Mouse (Mus musculus) heart, adult 8-10 months (tissue): Measurements from ENCODE around the gene Spred2. TPM values are rescaled to one million over a fixed set of nuclear protein-coding genes. Genes with fewer than 3 reads are reported as not detected.
A peak's percentile ranks its signal among the peaks of the same experiment; 100 is the strongest.

Experiments
- DNase-seq: peaks from one replicate; pipeline ENCODE4 v3.0.0; 2022; ENCODE audit warnings: low spot score
- total RNA-seq, 4 experiments: library from RNA; stranded (reverse); gene quantifications; 2 replicates each; pipeline ENCODE4 v1.2.4; 2022

Spred2 gene
- total RNA-seq, 4 experiments from 2014 or later: 17.0 to 20.7 (median 20.0) TPM

DNA sequence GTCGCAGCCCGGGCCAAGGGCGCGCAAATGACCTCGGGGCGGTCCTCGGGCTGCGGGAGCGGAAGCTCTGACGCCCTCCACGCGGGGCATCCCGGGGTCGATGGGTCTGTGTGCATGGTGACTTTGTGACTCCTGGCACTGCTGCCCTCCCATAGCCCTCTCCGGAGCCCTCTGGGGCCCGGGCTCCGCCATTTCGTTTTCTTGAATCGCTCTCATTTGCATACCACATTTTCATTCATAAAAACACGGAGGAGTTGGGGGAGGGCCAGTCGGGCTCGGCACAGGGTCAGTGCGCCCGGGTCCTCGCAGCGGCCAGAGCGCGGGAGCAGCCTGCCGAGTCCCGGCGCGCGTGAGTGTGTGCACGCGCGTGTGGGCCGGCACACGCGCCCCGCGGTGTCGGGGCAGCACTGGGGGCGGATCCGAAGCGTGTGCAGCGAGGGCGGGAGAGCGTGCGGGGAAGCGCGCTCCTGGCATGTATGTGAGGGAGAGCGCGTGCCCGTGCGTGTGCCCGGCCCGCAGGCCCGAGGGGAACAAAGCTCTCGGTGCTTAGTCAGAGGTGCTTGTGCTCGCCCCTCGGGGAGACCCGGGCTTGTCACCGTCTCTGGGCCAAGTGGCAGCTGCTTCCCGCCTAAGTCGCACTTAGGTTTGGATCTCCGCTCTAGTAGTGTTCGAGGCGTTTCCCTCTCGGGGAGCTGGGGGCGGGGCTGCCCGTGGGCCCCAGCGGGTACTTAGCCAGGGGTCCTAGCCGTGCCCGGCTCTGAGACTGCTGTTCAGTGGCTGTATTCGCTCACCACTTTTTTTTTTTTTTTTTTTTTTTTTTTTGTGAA, 1.2 kb downstream of the Spred2 start:
- peak; percentile 71 for DNase-seq

DNA sequence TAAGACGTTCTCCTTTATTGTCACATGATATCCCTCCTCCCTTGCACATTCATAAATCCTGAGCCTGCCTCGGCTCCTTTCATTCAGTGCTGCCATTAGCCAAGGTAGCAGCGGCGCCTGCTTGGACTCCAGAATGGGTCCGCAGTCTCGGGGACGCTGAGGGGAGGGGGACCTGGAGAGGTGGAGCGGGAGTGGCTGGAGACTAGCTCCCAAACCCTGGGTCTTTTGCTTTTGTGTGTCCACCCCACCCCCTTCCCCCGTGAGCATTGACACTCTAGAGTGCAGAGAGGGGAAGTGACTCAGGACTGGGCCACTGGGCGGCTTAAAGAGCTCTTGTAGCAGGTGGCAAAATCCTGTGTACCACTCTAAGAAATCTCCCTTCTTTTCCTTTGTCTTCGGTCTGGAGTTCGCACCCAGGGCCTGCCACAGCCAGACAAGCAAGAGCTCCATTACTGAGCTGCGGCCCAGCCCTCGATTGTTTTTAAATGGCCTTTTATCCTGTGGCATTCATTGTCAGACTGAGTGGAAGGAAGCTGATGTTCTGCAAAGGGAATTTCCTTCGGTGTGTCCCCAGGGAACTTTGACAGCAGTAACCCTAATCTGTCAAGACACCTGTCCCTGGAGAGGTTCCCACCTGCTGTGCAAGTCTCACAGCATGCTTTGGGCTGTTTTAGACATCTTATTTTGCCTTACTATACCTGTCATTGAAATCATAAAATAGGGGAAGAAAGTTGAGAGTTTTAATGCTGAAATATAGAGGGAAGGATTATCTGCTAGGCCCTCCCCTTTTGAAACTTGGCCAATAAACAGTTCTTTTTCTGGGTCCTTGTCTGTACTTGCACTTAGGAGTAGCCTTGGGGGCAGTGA, 2.0 kb downstream of the Spred2 start:
- peak; percentile 76 for DNase-seq

DNA sequence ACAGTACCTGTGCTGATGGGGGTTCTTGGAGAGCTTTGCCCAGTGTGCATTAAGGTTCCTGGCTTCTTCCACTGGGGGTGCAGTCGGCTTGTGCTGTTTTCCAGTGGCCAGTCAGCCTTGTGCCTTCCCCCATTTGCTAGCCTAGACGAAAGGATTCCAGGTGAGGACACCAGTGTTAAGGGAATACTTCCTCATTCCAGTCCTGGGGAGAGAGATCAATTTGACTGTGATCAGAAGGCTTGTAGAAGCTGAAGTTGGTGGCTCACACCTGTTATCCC, 2.6 kb downstream of the Spred2 start:
- no peak for DNase-seq

DNA sequence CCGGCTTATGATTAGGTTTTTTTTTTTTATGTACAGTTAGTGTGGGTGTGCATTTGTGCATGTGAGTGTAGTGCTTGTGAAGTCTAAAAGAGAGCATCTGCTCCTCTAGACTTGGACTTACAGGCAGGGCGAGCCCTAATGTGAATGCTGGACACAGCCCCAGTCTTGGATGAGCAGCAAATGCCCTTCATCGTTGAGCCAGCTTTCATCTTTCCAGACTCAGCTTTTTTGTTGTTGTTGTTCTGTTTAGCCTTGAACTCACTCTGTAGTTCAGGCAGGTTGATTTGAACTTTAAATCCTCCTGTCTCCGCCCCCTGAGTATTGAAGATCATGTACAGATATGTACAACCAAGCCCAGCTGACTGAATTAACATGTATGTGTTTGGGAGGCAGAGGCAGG, 4.5 kb downstream of the Spred2 start:
- DNase-seq: no peak

DNA sequence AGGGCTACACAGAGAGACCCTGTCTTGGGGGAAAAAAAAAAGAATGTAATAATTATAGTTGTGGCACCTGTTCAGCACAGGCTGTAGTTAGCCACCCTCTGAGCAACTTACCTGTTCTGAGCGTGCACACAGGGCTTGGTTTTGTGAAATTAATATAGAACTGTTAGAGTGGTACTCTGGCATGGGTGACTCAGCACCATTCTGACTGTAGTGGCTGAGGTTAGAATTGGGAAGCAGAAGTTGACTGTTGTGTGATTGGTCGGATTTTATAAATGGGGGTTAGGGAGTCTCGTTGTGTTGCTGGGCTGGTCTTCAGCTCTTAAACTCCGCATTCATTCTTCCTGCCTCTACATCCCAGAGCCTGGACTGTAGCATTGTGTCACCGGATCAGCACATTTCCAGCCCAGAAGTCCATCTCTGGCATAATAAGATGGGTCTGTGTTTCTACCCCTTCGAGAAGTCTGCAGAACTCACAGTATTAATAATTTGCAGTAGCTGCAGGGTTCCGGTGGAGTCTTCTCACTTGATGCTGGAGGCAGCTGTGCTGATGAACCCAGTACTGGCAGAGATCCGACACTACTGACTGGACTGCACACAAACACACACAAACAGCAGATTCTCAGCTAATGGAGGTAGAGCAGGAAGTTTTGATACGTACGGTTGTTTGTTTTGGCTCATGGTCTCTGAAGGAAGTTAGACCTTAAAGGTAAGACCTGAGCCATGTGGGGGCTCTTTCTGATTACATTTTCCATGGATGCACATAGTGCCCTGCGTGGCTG, 5.1 kb downstream of the Spred2 start:
- DNase-seq: no peak

DNA sequence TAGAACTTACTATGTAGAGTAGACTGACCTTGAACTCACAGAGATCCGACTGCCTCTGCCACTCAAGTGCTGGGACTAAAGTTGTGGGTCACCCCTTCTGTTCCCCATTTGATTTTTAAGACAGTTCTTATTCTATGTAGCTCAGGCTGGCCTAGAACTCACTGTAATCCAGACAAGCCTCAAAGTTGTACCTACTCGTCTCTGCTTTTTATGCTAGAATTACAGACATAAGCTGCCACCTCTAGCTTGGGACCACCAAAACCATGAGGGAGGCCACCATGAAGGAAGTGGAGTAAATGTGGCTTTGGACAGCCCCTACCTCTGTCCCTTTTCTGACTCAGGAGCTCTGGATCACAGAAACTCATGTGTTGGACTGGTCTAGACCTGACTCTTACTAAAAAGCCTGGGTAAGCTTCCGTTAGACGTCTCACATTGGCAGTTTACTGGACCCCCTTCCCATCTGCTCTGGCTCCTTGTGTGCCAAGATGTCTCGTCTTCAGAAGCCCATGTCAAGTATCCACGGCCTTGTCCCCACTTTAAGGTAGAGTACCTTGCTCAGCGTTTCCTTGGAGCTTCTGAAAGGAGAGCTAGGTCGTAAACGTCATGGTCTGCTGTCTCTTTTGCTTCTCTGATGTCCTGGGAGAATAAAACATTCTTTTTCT, 7.5 kb downstream of the Spred2 start:
- no peak for DNase-seq

DNA sequence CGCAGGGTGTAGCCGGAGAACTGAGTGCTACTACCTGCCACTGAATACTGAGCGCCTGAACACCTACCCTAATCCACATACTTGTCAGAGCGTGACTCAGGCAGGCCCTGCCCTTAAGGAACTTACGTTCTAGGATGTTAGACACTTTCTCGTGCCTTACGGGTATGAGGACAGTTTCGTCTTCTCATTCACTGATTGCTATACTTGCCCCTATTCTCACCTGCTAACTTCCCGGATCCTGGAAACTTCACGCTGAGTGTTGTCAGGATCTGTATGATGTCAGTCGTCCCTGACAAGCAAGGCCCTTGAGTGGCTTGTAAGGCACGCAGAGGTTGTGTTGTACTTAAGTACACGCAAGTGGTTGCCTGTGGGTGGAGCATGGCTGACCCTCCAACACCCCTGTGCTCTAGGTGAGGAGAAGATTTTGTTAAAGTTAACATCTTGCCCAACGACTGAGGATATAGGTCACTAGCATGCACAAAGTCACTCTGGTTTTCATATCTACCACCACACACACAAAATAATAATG, 8.9 kb downstream of the Spred2 start:
- no peak for DNase-seq

DNA sequence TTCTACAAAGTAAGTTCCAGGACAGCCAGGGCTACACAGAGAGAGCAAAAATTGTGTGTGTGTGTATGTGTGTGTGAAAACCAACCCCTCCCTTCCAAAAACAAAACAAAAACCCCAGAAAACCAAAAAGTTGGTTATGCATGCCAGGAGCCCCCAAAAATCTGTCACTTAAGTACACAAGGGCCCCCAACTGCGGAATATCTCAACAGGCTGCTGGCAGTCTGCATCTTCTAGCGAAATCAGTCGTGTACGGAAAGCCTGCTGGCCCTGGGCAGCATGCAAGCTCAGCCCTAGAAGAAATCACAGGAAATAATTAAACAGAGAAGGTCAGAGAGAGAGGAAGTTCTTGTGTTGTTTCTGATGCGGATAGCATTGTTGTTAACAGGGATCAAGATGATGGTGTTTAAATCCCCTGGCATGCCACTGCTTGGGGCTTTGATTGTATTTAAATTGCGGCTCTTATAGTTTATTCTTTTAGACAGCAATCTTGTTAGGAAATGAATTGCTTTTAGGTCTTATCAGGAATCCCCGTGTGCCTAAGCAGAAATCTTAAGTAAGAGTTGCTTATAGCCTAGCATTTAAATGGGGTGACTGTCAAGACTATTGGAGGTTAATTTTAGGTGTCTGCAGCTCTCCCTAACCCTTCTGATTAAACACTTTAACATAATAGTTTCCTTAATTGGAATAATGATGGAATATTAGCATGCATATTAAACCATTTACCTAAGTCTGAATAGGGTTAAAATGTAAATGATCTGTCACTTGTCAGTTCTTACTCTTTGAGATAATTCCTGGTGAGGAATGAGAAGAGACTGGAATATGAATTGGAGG, 11.6 kb downstream of the Spred2 start:
- no peak for DNase-seq

DNA sequence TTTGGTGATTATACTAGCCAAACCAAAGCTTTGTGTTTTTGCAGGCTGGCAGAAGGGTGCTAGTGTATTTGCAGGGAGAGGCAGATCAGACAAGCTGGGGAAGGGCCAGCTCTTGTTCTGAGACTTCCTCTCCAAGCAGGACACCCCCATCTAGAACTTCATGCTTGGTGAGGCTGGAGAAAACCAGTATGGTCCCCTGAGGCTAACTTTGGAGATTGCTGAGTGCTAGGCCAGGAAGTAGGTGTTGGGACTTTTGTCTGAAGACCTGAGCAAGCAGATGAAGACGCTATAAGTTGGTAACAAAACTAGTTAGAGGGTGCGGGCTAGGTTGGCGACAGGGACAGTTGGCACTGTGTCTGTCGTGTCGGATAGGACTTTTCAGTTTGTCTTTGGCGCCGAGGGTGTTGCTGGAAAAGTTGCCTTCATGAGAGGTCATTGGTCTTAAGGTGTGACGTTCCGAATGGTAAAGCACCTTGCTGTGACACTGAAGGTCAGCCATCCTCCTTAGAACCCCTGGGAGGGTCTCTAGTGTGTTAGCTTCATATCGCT, 14.4 kb downstream of the Spred2 start:
- DNase-seq: no peak

DNA sequence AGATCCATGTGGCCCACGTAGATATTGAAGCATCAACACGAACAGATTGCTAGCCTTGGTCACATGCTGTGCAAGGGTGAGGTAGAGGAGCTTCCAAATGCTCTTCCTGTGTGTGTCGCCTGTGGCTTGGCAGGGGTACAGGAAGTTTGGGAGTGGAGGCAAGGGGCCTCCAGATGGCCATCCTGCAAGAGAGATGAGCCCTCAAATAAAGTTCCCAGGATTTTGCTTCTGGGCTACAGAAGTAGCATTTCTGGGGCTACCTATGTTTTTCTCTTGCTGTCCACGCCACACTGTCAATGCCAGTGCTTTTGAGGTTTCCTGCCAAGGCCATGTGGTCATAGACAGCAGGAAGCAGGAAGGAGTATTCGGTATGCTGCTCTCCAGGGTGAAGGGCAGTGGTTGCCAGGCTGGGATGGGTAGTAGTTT, 15.1 kb downstream of the Spred2 start:
- DNase-seq: no peak

DNA sequence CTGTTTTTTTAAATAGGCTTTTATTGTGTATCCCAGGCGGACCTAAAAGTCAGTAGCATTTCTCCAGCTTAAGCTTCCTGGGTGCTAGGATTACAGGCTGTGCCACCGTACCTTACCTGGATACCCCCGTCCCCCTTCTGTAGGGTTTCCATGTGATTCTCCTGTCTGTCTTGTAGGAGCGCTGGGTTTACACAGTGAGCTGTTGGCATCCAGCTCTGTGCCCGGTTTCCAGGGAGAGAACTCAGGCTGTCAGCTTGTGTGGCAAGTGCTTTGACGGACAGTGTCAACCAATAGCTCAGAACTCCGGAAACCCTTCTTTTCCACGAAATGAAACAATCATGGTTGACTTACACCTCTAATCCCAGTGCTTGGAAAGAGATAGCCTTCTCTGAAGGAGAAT, 15.7 kb downstream of the Spred2 start:
- no peak for DNase-seq

DNA sequence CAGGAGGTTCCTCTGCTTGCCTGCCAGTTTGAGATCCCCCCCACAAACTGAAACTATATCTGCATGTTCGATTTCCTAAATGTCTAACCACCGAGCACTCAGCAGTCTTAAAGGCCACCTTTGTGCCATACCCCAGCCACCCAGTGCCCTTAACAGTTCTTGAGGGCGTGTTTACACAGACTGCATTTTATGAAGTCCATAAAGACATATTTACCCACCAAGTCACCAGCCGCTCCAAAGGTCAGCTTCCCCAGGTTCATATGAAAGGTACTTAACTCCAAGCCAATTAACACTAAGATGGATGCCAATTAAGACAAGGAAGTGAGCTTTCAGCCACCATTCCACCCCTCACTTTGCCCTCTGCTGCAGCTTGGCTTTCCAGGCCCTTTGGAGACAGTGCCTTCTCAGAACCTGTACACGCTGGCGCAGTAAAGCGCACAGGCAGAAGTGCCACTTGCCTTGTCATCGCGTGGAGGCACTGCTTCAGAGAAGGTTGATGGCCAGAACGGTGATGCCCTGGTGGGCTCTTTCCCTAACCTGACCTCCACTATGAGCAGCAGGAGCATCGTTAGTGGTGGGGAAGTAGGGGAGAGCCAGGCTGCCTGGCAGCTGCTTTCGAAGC, 17.1 kb downstream of the Spred2 start:
- DNase-seq: no peak

DNA sequence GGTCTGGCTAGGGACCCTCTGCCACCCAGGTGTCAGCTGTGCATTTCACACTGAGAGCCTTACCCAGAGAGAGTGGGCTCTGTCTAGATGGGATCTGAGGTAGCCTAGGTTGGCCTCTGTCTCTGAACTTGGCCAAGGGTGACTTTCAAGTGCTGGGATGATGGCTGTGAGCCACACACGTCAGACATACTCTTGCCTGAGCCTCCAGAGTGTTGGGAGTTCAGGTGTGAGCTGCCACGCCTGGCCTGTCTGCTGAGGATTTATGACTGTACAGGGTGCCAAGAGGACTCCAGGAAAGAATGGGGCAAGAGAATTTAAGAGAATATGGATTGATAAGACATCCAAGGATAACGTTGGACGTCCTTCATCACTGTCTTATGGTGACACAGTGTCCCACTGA, 17.8 kb downstream of the Spred2 start:
- no peak for DNase-seq

DNA sequence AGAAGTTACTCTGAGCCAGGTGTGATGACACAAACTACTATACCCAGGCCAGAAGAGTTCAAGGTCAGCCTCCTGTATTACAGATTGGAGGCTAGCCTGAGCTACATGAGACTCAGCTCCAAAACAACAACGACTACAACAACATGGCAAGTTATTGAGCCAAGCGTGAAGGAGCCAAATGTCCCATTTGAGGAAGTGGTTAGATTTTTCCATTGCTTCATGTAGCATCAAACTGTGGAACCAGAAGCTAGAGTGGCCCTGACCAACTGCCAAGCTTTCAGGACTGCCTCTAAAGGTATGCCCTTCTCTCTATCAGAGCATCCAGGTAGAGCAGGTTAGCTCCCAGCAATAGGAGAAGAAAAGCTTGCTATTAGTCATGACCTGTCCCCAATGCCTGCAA, 19.6 kb downstream of the Spred2 start:
- no peak for DNase-seq

DNA sequence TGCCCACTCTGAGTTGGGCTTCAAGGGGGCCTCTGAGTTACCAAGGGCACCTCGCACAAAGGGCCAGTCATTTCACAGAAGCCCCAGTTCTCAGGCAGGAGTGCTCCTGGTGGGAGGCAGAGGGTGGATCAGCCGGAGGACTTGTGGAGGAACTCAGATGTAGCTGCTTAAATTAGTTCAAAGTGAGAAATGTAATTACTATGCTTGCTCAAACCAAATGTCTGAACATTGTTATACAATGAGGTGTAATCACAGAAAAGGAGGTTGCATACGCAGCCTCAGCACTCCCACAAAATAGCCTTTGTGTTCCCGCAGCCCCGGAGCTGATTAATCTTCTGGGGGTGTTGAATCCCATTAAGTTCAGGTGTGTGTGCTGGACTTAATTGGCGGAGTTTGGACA, 20.5 kb downstream of the Spred2 start:
- DNase-seq: no peak

DNA sequence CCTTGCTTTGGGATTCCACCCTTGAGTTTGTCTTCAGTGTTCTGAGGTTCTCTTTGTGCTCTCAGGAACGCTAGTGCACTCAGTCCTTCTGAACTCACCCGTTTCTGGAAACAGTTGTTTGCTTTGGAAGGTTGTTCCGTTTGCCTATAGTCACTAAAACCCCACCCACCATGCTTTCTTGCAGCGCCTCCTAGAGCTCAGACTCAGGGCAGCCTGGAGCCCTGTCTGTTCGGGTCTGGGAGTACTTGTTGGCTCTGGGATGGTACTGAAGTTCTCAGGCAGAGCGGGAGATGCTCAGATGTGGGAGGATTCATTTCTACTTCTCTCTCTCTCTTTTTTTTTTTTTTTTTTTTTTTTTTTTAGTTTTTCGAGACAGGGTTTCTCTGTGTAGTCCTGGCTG, 22.5 kb downstream of the Spred2 start:
- DNase-seq: no peak

DNA sequence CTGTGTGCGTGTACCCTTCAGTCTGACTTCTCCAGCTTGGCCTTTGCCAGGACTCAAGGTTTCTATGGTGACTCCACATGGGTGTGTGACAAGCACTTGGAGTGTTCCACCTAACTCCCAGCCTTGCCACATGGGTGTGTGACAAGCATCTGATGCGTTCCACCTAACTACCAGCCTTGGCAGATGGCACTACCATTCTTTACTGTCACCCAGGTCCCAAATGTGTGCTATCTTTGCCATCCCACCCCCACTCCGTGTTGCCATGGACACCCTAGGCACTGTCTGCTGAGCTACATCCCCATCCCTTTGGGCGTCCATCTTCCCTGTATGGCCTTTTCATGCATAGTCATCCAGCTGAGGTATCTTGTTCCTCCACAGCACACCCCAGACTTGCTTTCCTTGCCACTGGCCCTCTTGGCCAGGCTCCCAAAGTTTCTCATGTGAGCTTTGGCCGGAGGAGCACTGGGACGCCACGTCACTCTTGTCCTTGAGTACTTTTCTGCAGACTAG, 23.5 kb downstream of the Spred2 start:
- peak; percentile 67 for DNase-seq

DNA sequence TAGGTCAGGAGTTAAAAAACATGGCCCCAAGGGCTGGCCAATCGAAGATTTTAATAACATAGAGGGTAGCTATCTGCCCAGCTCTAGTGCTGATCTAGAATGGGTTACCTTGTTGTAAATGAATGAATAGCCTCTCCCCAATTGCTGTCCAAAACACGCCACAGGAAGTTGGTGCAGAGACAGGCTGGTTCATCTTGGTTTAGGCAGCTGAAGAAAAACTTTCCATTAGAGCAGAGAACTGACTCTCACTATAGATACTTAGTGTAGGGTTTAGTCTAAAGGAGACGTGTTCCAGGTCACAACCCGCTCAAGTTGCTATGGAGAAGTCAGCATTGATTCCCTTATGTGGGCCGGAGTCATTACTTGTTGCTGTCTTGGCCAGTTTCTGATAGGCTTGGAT, 25.6 kb downstream of the Spred2 start:
- no peak for DNase-seq

DNA sequence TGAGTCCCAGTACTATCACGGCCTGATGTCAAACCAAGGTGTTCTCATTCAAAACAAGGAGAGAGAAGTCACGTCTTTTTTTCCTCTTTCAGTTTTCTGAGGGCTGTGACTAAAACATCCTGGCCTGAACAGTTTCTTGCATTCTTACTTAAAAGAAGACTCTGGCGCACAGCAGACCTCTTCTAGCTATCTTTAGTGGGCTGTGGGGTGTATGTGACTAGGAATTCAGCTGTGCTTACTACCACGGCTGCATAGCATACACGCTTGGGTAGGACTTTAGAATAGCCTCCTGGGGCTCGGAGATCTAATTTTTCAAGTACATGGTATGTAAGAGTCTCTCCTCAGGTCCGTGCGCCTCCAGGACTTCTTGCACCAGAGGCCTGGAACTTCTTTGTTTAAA, 26.0 kb downstream of the Spred2 start:
- DNase-seq: no peak

DNA sequence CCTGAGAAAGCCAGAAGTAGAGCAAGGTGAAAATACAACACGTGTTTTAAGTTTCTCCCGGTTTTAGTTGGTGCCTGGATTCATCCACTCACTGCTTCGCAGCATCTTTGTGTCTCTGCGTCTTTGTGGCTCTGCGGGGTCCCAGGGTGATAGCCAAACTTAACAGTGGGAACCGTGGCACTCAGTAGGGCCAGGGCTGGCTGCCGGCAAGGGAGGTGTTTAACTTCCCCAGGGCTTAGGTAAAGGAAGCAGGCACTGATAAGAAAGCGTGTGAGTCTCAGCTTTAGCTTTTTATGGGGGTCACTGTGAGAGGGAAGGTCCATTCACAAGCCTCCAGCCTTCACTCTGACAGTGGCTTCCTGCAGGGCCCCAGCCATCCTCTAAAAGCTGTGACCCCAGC, 28.8 kb downstream of the Spred2 start:
- no peak for DNase-seq
